Mouse (Mus musculus) monocyte, adult 5-6 weeks (primary cell): ENCODE measurements around the gene Gng2. TPM values are rescaled to one million over a fixed set of nuclear protein-coding genes. Genes with fewer than 3 reads are reported as not detected.

Experiments
- ATAC-seq: fragments of 153-309, 156-312 bp; replicated peaks from 2 replicates; pipeline ENCODE4 v1.8.0; 2017; ENCODE audit warnings: mild to moderate bottlenecking; ENCODE audit not compliant: low TSS enrichment, insufficient number of reproducible peaks, severe bottlenecking, poor library complexity, low FRiP score
- total RNA-seq: library from RNA; stranded (forward); fragments of 200-1000, 200-491, 200-594 nt; gene quantifications from 3 replicates; pipeline ENCODE4 v1.2.3, GENCODE M21; 2017

Gng2 gene
- total RNA-seq = 22.2 to 39.8 TPM (median 35.7 TPM) in 3 replicates

- no peak for ATAC-seq
Observed at GRCm38 (mm10) chr14:19977271-19978024, at the start of gene Gng2. Gene Gng2, minus strand, starts transcription at chr14:19977627.

GRCm38 (mm10) chr14:20024888-20025719 is 47.7 kb upstream of the Gng2 start:
- peak; percentile 83 for ATAC-seq

GRCm38 (mm10) chr14:20023939-20024338 is 46.5 kb upstream of the Gng2 start:
- ATAC-seq = no peak

- ATAC-seq = no peak
Observed at GRCm38 (mm10) chr14:20019486-20019885, 42.1 kb upstream of the Gng2 start.

- ATAC-seq = no peak
Observed at GRCm38 (mm10) chr14:20012506-20013275, 35.3 kb upstream of the Gng2 start.

GRCm38 (mm10) chr14:20007446-20007845 is 30.0 kb upstream of the Gng2 start:
- ATAC-seq = no peak

- ATAC-seq = no peak
Observed at GRCm38 (mm10) chr14:20004777-20005289, 27.4 kb upstream of the Gng2 start.

GRCm38 (mm10) chr14:19996853-19997252 is 19.4 kb upstream of the Gng2 start:
- no peak for ATAC-seq

- no peak for ATAC-seq
Observed at GRCm38 (mm10) chr14:19995943-19996342, 18.5 kb upstream of the Gng2 start.

GRCm38 (mm10) chr14:19994068-19994467 is 16.6 kb upstream of the Gng2 start:
- ATAC-seq = no peak

- ATAC-seq = no peak
Observed at GRCm38 (mm10) chr14:19993570-19993883, 16.1 kb upstream of the Gng2 start.

- ATAC-seq = no peak
Observed at GRCm38 (mm10) chr14:19992873-19993569, 15.6 kb upstream of the Gng2 start.

GRCm38 (mm10) chr14:19991861-19992260 is 14.4 kb upstream of the Gng2 start:
- no peak for ATAC-seq

GRCm38 (mm10) chr14:19990436-19990993 is 13.1 kb upstream of the Gng2 start:
- no peak for ATAC-seq

GRCm38 (mm10) chr14:19988410-19988809 is 11.0 kb upstream of the Gng2 start:
- no peak for ATAC-seq

GRCm38 (mm10) chr14:19987358-19987834 is 10.0 kb upstream of the Gng2 start:
- ATAC-seq = no peak

- ATAC-seq = peak; percentile 73; the same call in 1 of the 2 replicates
Observed at GRCm38 (mm10) chr14:19986614-19987357, 9.4 kb upstream of the Gng2 start.
